Mouse (Mus musculus): ENCODE results near the gene Fcgrt.
"Not testable (repeated sequence)": the region's sequence is repeated elsewhere in the genome, so short reads cannot be mapped to it uniquely, and the experiment has no call there.

The Fcgrt gene

GRCm38 (mm10) chr7:45129776-45130512, 26.3 kb upstream of the Fcgrt start:
- no peak for DNase-seq (ENCODE audit: low spot score)

DNA sequence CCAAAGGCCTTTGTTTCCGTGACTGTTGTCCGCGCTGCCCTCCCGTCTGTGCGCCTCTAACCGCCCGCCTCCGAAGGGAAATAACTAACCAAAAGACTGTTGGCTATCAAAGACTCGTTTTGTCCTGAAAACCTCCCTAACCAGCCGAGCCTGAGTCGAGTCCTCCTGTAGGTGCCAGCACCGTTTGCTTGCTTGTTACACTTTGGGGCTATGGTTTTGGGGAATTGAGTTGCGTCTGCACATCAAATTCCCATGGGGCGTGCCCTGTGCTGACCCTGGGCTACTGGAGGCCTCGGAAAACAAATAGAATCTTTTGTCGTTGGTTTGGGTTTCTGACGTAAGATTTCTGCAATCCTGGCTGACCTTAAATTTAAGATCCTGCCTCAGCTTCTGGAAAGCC, 25.7 kb upstream of the Fcgrt start:
- DNase-seq (ENCODE audit: low spot score), result no peak

- peak; percentile 99 for DNase-seq (ENCODE audit: low spot score)
Observed at GRCm38 (mm10) chr7:45128624-45129246, 25.1 kb upstream of the Fcgrt start, which contains the start of gene Rpl13a. Rpl13a (minus strand) TSS chr7:45128761.

- no peak for DNase-seq (ENCODE audit: low spot score)
Observed at GRCm38 (mm10) chr7:45127700-45128224, 24.1 kb upstream of the Fcgrt start.

DNA sequence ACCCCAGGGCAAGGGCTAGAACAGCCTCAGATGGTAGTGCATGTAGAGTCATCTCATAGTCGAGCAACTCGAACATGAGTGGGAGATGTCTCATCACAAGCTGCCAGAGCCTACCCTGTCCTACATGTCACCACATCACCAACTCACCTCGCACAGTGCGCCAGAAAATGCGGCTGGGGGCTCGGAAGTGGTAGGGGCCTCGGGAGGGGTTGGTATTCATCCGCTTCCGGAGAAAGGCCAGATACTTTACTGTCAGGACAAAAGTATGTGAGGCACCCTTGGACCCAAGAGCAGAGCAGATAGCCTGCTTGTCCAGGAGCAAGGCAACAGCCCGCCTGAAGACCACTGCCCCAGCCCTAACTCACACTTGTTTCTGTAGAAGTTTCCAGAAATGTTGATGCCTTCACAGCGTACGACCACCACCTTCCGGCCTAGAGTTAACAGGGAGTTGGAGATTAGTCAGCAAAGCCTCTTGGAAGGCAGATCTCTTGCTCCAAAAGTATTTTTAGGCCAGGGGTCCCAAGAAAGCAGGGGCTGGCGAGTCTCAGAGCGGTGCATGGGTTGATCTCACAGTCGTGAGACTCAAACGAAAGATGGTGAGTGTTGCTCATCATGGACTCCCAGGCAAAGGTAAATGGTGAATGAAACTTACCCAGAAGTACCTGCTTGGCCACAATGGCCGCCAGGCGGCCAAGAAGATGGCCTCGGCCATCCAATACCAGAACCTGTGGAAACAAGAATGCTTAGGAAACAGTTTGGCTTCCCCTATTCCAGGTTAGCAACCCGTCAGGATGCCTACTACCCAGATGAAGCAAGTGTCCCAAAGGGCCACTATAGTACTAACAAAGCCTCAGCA, 23.4 kb upstream of the Fcgrt start:
- DNase-seq (ENCODE audit: low spot score), result no peak

GRCm38 (mm10) chr7:45126147-45126843, 22.6 kb upstream of the Fcgrt start:
- no peak for DNase-seq (ENCODE audit: low spot score)

GRCm38 (mm10) chr7:45125649-45126048, 22.0 kb upstream of the Fcgrt start:
- not testable (repeated sequence) for DNase-seq (ENCODE audit: low spot score)

DNA sequence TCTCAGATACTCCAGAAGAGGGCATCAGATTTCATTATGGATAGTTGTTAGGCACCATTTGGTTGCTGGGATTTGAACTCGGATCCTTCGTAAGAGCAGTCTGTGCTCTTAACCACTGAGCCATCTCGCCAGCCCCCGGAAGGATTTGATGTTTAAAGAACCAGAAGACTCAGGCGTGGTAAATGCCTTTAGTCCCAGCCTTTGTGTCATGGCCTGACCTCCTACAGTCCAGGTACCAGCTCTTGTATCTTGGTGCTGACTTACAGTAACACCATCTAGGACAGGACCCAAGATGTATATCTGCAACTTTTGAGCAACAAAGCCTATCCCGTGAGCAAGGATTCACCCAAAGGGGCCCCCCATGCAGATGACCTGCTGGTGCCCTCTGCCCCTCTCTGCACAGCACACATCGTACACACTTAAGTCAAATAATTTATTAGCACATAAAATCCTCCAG, 21.5 kb upstream of the Fcgrt start:
- DNase-seq (ENCODE audit: low spot score), result no peak

- DNase-seq (ENCODE audit: low spot score), result peak; percentile 98
Observed at GRCm38 (mm10) chr7:45124224-45125143, 20.8 kb upstream of the Fcgrt start, which contains the start of gene Rps11. Rps11 (minus strand) TSS chr7:45124439.

- no peak for DNase-seq (ENCODE audit: low spot score)
Observed at GRCm38 (mm10) chr7:45123186-45123570, 19.5 kb upstream of the Fcgrt start.

- DNase-seq (ENCODE audit: low spot score), result no peak
Observed at GRCm38 (mm10) chr7:45122561-45123185, 19.0 kb upstream of the Fcgrt start.

DNA sequence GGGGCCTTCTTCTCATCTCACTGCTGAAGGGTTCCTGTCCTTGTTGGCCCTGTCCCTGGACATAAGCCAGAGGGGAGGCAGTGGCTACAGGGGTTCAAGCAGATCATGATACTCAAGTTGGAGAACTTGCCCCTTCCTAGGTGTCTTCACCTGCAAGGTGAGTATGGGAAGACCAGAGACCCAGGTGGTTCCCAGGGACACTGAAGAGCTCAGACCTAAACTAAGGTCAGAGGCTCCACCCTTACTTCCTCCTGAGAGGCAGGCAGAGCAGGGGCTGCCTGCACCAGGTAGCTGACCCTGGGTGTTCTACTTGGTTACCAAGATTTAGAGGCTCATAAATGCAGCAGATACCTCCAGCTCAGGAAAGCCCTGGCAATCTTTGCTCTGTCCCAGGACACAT, 18.3 kb upstream of the Fcgrt start:
- DNase-seq (ENCODE audit: low spot score), result no peak

GRCm38 (mm10) chr7:45121404-45121803, 17.8 kb upstream of the Fcgrt start:
- DNase-seq (ENCODE audit: low spot score), result no peak

GRCm38 (mm10) chr7:45119780-45120709, 16.4 kb upstream of the Fcgrt start:
- no peak for DNase-seq (ENCODE audit: low spot score)

DNA sequence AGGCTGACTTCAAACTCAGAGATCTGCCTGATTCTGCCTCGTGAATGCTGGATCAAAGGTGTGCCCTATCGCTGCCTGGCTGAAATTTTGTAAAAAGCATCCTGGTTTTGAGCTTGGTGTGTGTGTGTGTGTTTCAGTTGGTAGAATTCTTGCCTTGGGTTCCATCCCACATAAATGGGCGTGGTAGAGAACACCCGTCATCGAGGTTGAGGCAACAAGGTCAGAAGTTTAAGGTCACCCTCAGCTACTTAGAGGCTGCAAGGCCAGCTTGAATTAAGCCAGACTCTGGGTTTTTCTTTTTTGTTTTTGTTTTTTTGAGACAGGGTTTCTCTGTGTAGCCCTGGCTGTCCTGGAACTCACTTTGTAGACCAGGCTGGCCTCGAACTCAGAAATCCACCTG, 14.7 kb upstream of the Fcgrt start:
- DNase-seq (ENCODE audit: low spot score), result no peak

DNA sequence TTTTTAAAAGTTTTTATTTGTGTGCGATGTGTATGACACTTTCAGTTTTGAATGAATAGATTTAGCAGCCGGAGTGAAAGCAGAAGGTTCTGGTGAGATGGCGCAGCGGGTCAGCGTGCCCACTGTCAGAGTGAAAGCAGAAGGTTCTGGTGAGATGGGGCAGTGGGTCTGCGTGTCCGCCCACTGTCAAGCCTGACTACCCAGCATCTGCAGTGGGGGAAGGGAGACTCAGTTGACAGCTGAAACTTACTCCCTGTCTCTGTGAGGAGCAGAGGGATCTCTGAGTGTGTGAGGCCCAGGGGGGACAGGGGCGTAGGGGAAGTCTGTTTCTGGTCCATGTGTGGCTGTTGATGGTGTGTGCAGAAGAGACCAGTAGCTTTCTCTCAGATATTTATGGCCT, 13.9 kb upstream of the Fcgrt start:
- DNase-seq (ENCODE audit: low spot score), result no peak

DNA sequence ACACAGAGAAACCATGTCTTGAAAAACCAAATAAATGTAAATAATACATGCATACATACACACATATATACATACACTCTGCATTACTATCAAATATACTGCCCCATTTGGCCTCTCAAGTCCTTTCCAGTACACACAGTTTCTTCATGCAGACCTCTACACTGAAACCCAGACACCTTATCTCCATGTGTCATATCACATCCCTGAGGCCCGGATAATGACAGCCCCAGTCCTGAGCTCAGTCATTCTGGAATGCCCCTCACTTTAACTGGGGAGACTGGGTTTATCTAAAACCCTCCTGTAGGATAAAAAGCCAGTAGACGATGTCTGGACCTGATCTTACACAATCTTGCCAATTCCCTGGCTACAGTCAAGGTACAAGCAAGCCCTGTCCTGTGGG, 9.8 kb upstream of the Fcgrt start:
- DNase-seq (ENCODE audit: low spot score), result no peak

GRCm38 (mm10) chr7:45112529-45112928, 8.9 kb upstream of the Fcgrt start:
- DNase-seq (ENCODE audit: low spot score), result no peak

DNA sequence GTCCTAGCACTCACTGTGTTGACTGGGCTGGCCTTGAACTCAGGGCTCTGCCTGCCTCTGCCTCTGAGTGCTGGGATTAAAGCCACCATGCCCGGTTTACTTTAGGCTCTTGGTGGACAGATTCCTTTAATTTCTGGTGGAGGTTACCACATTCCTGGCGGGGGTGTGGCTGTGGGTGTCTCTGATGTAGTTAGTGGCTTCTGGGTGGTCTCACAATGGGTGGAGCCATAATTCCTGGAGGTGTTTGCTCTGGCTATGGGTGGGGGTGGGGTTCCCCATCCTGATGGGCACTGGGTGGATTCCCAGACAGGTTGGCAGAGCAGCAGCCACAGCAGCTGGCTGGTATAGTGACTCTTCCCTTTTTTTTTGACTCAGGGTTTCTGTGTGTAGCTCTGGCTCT, 8.3 kb upstream of the Fcgrt start:
- no peak for DNase-seq (ENCODE audit: low spot score)
